Mouse (Mus musculus) neural tube, embryonic 15.5 days (tissue): ENCODE measurements around the gene Myh7. TPM values are rescaled to one million over a fixed set of nuclear protein-coding genes. Genes with fewer than 3 reads are reported as not detected.

Experiments used
- ATAC-seq: fragments of 200-750 bp; cut with Nextera tagmentation; 2 replicates; pipeline ENCODE4 v1.8.0; 2017; ENCODE audit warnings: mild to moderate bottlenecking, moderate TSS enrichment, moderate library complexity; ENCODE audit not compliant: low FRiP score
- H3K27ac ChIP-seq: fragments of 300-500 bp; sonication (generic); replicated peaks from 2 replicates; pipeline ENCODE4 v1.5.1; 2015; ENCODE audit warnings: mild to moderate bottlenecking, inconsistent platforms
- H3K27me3 ChIP-seq: fragments of 300-500 bp; sonication (generic); replicated peaks from 2 replicates; pipeline ENCODE4 v1.6.1; 2015; ENCODE audit warnings: inconsistent platforms
- H3K36me3 ChIP-seq: fragments of 300-500 bp; sonication (generic); 2 replicates; pipeline ENCODE4 v1.6.1; 2015; ENCODE audit warnings: inconsistent platforms
- H3K4me1 ChIP-seq: fragments of 300-500 bp; sonication (generic); 2 replicates; pipeline ENCODE4 v1.6.1; 2015; ENCODE audit warnings: inconsistent platforms
- H3K4me2 ChIP-seq: fragments of 300-500 bp; sonication (generic); 2 replicates; pipeline ENCODE4 v1.6.1; 2015; ENCODE audit warnings: inconsistent platforms, mild to moderate bottlenecking, moderate library complexity
- H3K4me3 ChIP-seq: fragments of 300-500 bp; sonication (generic); replicated peaks from 2 replicates; pipeline ENCODE4 v1.5.1; 2015; ENCODE audit warnings: mild to moderate bottlenecking, inconsistent platforms
- H3K9ac ChIP-seq: fragments of 300-500 bp; sonication (generic); replicated peaks from 2 replicates; pipeline ENCODE4 v1.6.1; 2015; ENCODE audit warnings: mild to moderate bottlenecking, inconsistent platforms
- H3K9me3 ChIP-seq: fragments of 300-500 bp; sonication (generic); replicated peaks from 2 replicates; pipeline ENCODE4 v1.6.1; 2016; ENCODE audit warnings: inconsistent platforms
- WGBS: fragments of 180-500 bp; shearing (Covaris S2); methylation state at CpG from one replicate; pipeline ENCODE4 v1.1.7; 2015; ENCODE audit warnings: mixed read lengths; 5-methylcytosine and 5-hydroxymethylcytosine counted together
- polyA plus RNA-seq: library from polyadenylated mRNA; unstranded; fragments of >200 nt; fragmentation: Nextera tagmentation; extraction: Ambion mirVana; gene quantifications from 2 replicates; pipeline ENCODE4 v1.2.1, GENCODE M21; 2015

Gene Myh7
- polyA plus RNA-seq, 1 experiment from 2014 or later: 9.6 TPM

GRCm38 (mm10) chr14:54938431-54939219 lies 55.8 kb downstream of the Myh7 start:
- Histone ChIP-seq H3K9ac (no peak overlapping the region), H3K9me3 (no peaks in the 10 kb centered on the region), H3K27me3 (no peaks in the 10 kb centered on the region), H3K36me3 (no peaks in the 10 kb centered on the region), H3K4me1 (peaks cover 10% of the 10 kb centered on the region), H3K27ac (no peak overlapping the region), H3K4me3 (no peak overlapping the region), H3K4me2 (no peak overlapping the region)
- WGBS: 81% methylated on average over 15 of the region's 15 CpGs
- no peak for ATAC-seq

- Histone ChIP-seq H3K4me3 (no peak overlapping the region), H3K36me3 (no peaks in the 10 kb centered on the region), H3K9me3 (no peaks in the 10 kb centered on the region), H3K4me2 (peak overlapping the region; percentile 3; the same call in 1 of the 2 replicates), H3K4me1 (peaks cover 15% of the 10 kb centered on the region), H3K27ac (no peak overlapping the region), H3K9ac (no peak overlapping the region), H3K27me3 (no peaks in the 10 kb centered on the region)
- ATAC-seq: no peak
- WGBS: 91% methylated on average over 16 of the region's 16 CpGs
Observed at GRCm38 (mm10) chr14:54937361-54938182, 56.9 kb downstream of the Myh7 start.

DNA sequence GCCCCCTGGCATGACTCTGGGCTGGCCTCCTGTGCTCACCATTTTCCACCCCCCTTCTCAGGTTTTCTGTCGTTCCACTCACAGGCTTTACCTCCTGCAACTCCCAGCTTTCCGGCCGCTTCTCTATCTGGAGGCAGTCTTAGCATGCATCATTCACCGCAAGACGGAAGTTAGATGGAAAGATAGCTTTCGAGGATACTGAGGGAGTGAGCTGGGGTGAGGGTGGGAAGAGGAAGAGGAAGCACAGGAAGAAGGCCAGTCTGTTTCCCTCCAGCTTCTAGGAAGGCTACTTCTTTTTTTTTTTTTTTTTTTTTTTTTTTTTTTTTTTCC lies 57.6 kb downstream of the Myh7 start:
- H3K27ac ChIP-seq: peak overlapping the region; percentile 49
- H3K4me1 ChIP-seq: peaks cover 15% of the 10 kb centered on the region
- no peaks in the 10 kb centered on the region for H3K36me3 ChIP-seq
- 57% methylated on average over 6 of the region's 6 CpGs for WGBS
- H3K4me2 ChIP-seq: peak overlapping the region; percentile 39
- H3K9ac ChIP-seq: peak overlapping the region; percentile 10; the same call in 1 of the 2 replicates
- H3K4me3 ChIP-seq: no peak overlapping the region
- no peaks in the 10 kb centered on the region for H3K27me3 ChIP-seq
- no peaks in the 10 kb centered on the region for H3K9me3 ChIP-seq
- no peak for ATAC-seq

DNA sequence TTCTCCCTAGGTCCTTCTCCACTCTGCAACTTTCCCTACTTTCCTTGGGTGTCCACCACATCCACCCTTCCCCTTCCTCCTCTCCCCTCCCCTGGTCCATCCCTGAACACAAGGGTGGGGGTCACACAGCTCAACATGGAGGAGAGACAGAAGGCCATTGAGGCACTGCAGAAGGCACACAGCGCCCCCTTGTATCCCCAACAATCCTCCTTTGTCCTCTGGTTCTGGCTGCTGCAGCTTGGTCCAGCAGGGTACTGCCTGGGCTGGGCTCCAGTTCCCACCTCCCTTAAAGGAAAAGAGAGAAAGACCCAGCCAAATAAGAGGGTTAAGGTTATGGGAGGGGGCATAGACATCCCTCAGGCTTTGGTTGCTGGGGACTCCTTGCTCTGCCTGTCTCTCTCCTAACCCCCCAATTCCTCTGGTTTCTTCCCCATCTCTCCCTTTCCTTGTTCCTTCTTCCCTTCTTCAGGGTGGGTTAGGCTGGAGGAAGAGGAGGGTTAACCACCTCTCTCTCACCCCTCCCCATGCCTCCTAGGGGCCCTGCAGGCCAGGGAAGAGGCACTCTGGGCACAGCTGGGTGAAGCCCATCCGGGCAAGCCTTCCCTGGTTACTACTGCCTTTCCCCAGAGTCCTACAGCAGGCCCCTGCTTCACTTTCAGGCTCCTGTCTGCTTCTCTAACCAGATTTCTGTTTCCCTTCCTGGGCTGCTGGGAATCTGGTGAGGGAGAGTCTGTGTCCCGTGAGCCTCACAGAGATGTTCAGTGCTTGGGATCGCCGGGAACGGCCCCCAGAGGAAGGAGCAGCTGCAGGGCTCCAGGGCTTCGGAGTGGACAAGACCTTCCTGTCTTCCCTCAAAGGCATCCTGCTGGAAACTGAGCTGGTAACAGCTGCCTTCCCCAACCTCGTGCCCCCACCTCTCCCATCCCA lies 58.3 kb downstream of the Myh7 start, which contains the start of gene Cmtm5:
Gene Cmtm5, plus strand, starts transcription at position 358 of the 927 bp plus-strand sequence.
- H3K27ac ChIP-seq: peak within 1 kb of the TSS; percentile 49
- ATAC-seq: peak; percentile 65
- H3K4me1 ChIP-seq: peaks cover 15% of the 10 kb centered on the region
- H3K9ac ChIP-seq: peak within 1 kb of the TSS; percentile 10; the same call in 1 of the 2 replicates
- H3K4me2 ChIP-seq: peak within 1 kb of the TSS; percentile 39
- H3K9me3 ChIP-seq: no peaks in the 10 kb centered on the region
- H3K27me3 ChIP-seq: no peaks in the 10 kb centered on the region
- 32% methylated on average over 8 of the region's 8 CpGs for WGBS
- no peak within 1 kb of the TSS for H3K4me3 ChIP-seq
- H3K36me3 ChIP-seq: no peaks in the 10 kb centered on the region

DNA sequence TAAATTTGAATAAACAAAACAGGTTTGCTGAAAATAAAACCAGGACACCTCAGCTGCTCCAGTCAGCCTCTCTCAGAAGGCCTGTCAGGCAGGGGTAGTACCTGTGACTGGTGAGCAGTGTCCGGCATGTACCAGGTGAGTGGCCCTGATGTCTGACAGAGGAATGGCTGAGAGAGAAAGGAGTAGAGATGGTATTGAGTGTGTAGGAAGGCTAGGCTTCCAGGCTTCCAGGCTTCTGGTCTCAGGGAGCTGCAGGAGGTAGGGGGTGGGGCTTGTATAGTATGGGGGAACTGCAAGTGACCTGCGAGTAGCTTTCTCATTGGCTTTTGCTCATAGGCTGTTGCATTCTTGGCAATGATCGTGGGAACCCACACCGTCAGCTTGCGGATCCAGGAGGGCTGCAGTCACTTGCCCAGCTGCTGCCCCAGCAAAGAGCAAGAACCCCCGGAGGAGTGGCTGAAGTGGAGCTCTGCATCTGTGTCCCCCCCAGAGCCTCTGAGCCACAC lies 61.7 kb downstream of the Myh7 start, which contains the start of gene Il25:
Gene Il25, plus strand, starts transcription at position 51 of the 506 bp plus-strand sequence.
- H3K4me1 ChIP-seq: peaks cover 19% of the 10 kb centered on the region
- no peak within 1 kb of the TSS for H3K9ac ChIP-seq
- 20% methylated on average over 6 of the region's 6 CpGs for WGBS
- no peaks in the 10 kb centered on the region for H3K9me3 ChIP-seq
- no peaks in the 10 kb centered on the region for H3K36me3 ChIP-seq
- H3K4me2 ChIP-seq: no peak within 1 kb of the TSS
- ATAC-seq: no peak
- no peak within 1 kb of the TSS for H3K27ac ChIP-seq
- H3K27me3 ChIP-seq: 0 out of 2 replicates have a peak, but pooled peaks cover 1% of the 10 kb centered on the region
- H3K4me3 ChIP-seq: no peak within 1 kb of the TSS

DNA sequence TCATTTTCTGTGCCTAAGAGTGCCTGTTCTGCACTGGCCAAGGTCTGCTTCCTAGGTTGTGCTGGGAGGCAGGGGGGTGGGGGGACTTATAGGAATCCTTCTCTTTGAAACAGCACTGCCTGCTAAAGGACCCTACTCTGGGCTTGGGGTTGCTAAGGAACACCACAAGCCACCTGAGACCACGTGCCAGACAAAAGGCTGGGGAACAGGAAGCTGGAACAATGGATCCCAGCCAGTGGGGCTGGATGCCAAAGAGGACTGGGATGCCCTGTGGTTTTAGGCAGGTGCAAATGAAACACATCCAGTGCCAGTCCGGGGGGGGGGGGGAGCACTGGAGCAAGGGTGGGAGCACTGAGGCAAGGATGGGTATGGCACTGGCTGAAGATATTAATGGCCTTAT lies 64.0 kb downstream of the Myh7 start:
- no peak overlapping the region for H3K4me2 ChIP-seq
- no peak overlapping the region for H3K9ac ChIP-seq
- H3K4me1 ChIP-seq: peaks cover 32% of the 10 kb centered on the region
- 0 out of 2 replicates have a peak, but pooled peaks cover 3% of the 10 kb centered on the region for H3K27me3 ChIP-seq
- no peak overlapping the region for H3K27ac ChIP-seq
- no peaks in the 10 kb centered on the region for H3K9me3 ChIP-seq
- no peak overlapping the region for H3K4me3 ChIP-seq
- no peak for ATAC-seq
- 7% methylated on average over 2 of the region's 2 CpGs for WGBS
- H3K36me3 ChIP-seq: no peaks in the 10 kb centered on the region

- 82% methylated on average over 5 of the region's 5 CpGs for WGBS
- no peak overlapping the region for H3K27ac ChIP-seq
- peaks cover 38% of the 10 kb centered on the region for H3K4me1 ChIP-seq
- H3K4me2 ChIP-seq: no peak overlapping the region
- H3K27me3 ChIP-seq: 0 out of 2 replicates have a peak, but pooled peaks cover 3% of the 10 kb centered on the region
- no peaks in the 10 kb centered on the region for H3K36me3 ChIP-seq
- no peak for ATAC-seq
- no peak overlapping the region for H3K4me3 ChIP-seq
- H3K9me3 ChIP-seq: no peaks in the 10 kb centered on the region
- H3K9ac ChIP-seq: no peak overlapping the region
Observed at GRCm38 (mm10) chr14:54929801-54930200, 64.6 kb downstream of the Myh7 start.

- Histone ChIP-seq H3K27me3 (0 out of 2 replicates have a peak, but pooled peaks cover 3% of the 10 kb centered on the region), H3K4me1 (peaks cover 49% of the 10 kb centered on the region), H3K9ac (peak overlapping the region; percentile 68; the same call in 1 of the 2 replicates), H3K4me3 (peak overlapping the region; percentile 52), H3K27ac (peak overlapping the region; percentile 88), H3K36me3 (no peaks in the 10 kb centered on the region), H3K4me2 (peak overlapping the region; percentile 97), H3K9me3 (no peaks in the 10 kb centered on the region)
- ATAC-seq: no peak
- 13% methylated on average over 7 of the region's 7 CpGs for WGBS
Observed at GRCm38 (mm10) chr14:54927296-54927695, 67.1 kb downstream of the Myh7 start.

DNA sequence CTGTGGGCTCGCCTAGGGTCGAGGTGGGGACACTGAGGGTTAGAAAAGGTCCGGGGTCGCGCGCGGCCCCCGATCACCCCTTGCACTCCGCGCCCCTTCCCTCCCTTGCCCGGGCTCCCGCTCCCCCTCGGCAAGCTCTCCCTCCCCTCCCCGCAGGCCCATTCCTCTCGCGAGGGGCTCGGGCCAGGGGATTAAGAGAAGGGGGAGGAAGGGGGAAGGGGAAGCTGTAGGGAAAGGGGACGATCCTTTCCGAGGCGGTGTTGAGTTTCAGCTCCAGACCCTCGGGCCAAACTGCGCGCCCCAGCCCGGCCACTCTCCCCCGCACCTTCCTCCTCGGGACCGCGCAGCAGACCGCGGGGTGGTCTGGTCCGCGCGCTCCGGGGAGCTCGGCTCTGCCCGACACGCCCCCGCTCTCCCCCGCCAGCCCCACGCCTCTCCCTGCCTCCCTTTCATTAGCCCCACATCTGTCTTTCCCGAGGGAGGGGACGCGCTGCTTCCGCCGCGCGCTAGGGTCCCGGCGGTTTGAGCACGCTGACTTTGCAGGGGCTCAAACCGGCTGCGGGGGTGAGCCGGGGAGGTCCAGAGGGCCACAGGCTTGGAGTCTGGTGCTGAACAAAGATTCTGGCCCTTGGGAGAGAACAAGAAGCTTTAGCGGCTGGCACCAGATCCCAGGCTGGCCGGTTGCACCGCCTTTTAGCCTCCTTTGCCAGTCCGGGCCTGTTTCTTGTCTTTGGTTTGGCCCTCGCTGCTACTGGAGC lies 67.8 kb downstream of the Myh7 start:
- ATAC-seq: peak; percentile 71
- WGBS: under 1% methylated on average over 46 of the region's 58 CpGs
- no peaks in the 10 kb centered on the region; the same call in 1 of the 2 replicates for H3K9me3 ChIP-seq

More for the DNA sequence above, 67.8 kb downstream of the Myh7 start:
- peak overlapping the region; percentile 68 for H3K9ac ChIP-seq
- H3K4me1 ChIP-seq: peaks cover 49% of the 10 kb centered on the region
- H3K4me3 ChIP-seq: peak overlapping the region; percentile 52
- H3K27me3 ChIP-seq: 0 out of 2 replicates have a peak, but pooled peaks cover 3% of the 10 kb centered on the region
- H3K27ac ChIP-seq: peak overlapping the region; percentile 88
- no peaks in the 10 kb centered on the region for H3K36me3 ChIP-seq
- peak overlapping the region; percentile 97 for H3K4me2 ChIP-seq
